Mouse (Mus musculus) kidney, postnatal 4 days (tissue): ENCODE measurements around the gene Hao1.

ENCODE experiments used
- DNase-seq, 2 experiments: peaks; one replicate each; pipeline ENCODE4 v3.0.0; 2021; ENCODE audit warnings: mixed read lengths in 2 of 2

The Hao1 gene

GRCm38 (mm10) chr2:134554221-134554727 is at the start of gene Hao1:
TSS of gene Hao1 (minus strand) at chr2:134554368.
- no peak for DNase-seq

DNA sequence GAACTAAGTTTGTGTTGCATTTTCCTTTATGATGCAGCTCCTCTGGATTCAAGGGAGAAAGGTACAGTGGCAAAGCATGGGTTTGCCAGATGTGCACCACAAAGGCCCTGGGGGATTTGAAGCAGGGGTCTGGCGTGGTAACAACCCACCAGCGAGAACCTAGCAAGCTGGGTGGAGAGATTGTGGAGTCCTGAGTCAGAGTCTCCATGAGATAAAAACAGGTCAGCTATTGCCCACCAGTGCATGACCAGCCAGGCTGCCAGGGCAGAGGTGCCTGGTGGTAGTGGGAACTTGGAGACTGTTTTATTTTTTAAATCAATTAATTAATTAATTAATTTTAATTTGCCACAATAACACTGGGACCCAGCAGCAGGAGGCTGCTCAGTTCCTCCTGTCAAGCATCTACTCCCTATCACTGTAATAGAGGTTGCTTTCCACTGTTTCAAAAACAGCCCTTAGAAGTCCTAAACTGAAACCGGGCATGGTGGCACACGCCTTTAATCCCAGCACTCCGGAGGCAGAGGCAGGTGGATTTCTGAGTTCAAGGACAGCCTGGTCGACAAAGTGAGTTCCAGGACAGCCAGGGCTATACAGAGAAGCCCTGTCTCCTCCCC is 37.0 kb upstream of the Hao1 start:
- DNase-seq, result no peak

DNA sequence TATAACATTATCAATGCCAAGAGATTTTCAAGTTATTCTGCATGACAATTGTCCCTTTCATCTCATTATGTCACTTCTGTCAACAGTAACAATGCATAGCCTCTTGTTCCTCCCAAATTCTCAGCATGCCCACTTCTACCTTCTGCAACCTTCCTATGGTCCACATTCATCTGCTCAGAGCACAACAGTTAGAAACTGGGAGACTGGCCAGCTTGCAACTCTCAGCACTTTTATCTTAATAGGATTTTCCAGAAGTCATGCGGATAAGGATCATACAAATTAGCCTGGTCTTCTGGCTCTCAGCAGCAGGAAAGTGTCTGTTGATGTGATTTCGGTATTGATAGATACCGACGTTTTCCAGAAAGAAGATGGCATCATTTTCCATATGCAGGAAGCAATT is 31.1 kb upstream of the Hao1 start:
- no peak for DNase-seq

GRCm38 (mm10) chr2:134559422-134559821 is 5.3 kb upstream of the Hao1 start:
- no peak for DNase-seq

- no peak for DNase-seq
Observed at GRCm38 (mm10) chr2:134552358-134552757, 1.8 kb downstream of the Hao1 start.

- peak; percentile 77 to 80 for DNase-seq
Observed at GRCm38 (mm10) chr2:134549770-134550169, 4.4 kb downstream of the Hao1 start.

DNA sequence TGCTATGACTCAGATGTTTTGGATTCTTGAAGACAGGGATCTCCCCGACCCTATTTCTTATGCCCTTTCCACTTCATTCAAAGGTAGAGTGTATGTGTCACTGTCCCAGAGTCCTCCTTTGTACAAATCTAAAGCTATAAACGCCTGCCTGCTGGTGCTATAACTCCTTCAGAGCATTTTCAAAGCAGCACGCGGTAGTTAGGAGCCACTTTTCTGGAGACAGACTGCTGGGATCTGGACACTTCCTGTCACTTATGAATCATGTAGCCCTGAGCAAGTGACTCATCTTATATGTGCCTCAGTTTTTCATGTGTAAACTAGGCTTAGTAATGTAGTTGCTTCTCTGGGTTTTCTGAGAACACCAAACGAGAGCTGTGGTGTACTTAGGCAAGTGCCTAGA is 9.1 kb downstream of the Hao1 start:
- DNase-seq, result no peak

- DNase-seq, result no peak
Observed at GRCm38 (mm10) chr2:134544321-134545065, 9.7 kb downstream of the Hao1 start.

GRCm38 (mm10) chr2:134543501-134543900 is 10.7 kb downstream of the Hao1 start:
- DNase-seq, result no peak

- no peak for DNase-seq
Observed at GRCm38 (mm10) chr2:134541019-134541418, 13.1 kb downstream of the Hao1 start.

DNA sequence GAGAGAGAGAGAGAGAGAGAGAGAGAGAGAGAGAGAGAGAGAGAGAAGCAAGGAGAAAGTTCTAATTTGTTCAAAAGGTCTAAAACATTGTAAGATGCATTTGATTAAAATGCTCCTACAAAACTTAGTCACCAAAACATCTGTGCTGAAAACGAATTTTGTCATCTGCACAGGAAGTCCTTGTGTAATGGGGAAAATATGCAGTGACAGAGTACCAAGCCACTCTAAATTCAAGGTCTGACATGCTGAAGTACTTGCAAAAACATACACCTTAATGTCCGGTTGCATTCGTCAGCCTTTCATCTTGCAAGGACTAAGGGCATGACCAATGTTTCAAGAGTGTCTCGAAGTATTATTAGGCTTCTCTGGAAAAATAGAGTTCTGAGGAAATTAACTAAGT is 15.7 kb downstream of the Hao1 start:
- DNase-seq, result no peak

DNA sequence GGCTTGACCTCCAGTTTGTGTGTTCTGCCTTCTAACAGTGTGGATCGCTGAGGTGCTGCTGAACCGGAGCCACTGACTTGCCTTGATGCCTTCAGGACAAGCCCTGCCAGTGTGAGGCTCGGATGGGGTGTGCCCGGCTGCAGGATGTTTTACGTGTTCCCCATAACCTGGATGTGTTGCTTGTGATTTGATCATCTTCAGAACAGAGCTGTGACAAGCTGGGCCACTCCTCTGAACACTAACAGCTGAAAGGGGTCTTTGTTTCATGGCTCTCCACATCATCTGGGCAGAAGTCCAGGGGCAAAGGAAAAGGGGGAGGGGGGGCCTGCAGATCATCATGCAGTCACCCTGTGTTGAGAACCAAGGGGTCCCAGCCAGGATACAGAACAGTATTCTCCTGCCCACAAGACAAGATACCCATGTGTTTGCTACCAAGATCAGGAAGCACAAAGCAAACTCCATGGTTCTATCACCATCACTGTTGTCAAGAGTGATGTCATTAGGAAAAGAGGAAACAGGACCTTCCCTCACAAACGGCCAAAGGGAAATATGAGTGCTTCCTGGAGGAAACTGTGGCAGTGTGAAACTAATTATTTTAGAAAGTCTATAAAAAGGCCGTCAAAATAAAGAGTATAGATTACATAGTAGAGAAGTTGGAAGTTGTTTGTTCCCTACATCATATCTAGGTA is 25.9 kb downstream of the Hao1 start:
- peak; percentile 9 to 15 for DNase-seq

DNA sequence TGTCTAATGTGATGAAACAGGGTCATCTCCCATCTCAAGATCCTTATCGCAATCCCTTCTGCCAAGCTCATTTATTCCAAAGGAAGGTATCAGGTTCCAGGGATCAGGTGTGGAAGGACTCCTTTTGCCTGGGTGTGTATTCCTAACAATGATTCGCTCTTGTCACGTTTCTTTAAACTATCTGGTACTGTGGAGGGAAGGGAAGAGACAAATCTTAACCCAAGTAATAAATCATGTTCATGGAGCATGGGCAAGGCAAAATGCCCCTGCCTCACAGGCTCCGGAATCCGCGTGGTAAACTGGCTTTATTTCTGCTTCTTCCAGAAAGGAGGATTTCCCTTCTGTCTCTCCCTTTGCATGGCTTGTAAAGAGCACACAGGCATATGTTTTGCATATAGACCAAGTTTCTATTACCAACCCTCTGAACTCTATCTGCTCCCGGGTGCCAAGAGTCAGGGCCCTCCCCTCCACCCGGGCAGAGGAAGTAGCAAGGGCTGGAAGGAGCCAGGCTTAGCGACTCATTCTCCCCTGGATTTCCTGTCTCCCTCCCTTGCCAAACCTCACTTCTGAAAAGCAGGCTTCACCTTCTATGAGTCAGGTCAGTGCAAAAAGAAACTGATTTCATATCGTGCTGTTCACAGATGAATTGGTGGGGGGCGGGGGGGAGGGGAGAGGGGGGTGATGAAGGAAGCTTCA is 26.6 kb downstream of the Hao1 start:
- DNase-seq, result peak; percentile 34 to 50

GRCm38 (mm10) chr2:134518042-134518441 is 36.1 kb downstream of the Hao1 start:
- DNase-seq, result no peak

DNA sequence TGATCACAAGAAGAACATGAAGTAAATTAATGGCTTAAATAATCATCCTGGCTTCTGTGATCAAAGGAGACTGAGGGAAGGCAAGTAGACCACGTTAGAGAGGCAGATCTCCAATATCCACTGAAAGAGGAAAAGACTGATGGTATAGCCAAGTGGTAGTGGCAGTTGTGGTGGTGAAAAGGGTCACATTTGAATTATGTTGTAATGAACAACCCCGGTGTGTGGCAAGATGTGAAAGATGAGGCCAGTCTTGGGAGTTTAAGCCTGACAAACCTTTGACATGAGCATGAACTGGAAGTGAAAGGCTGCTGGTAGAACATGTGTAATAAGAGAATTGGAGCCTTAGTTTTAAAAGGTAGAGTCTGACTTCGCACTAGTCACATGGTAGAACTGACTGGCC is 54.4 kb downstream of the Hao1 start:
- no peak for DNase-seq

- no peak for DNase-seq
Observed at GRCm38 (mm10) chr2:134498450-134498849, 55.7 kb downstream of the Hao1 start.

- no peak for DNase-seq
Observed at GRCm38 (mm10) chr2:134488671-134489070, 65.5 kb downstream of the Hao1 start.

DNA sequence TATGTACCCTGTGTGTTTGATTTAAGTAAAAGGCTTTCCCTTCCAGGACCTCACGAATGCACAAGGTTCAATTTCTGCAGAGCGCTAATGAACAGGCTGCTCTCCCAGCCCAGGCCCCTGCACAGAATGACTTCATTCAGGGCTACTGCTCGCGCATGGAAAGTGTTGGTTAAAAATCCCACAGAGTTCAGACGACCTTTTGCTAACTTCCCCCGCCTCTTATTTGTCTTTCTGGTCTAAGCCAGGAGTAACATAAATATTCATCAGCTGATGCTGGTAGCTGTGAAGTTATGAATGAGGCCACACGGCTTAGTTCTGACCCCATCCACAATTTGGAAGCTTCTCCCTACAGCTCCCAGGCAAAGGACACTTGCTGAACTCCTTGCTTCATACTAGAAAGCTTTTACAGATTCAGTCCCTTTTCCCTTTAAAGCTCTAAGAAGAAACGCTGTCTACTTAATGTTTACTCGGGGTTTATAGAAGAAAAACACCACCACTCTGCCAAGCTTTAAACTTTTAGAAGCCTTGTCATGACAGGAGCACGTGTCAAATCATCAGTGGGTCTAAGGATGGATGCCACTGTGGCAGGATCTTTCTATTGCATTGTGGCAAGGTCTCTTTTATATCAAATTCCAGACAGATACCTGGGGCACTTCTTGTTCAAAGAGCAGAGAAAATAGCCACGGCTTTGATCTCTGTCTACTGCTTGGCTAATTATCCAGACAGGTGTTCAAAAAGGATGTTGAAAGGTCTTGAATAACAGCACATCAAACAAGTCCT is 67.9 kb downstream of the Hao1 start:
- DNase-seq, result peak; percentile 5 to 16

DNA sequence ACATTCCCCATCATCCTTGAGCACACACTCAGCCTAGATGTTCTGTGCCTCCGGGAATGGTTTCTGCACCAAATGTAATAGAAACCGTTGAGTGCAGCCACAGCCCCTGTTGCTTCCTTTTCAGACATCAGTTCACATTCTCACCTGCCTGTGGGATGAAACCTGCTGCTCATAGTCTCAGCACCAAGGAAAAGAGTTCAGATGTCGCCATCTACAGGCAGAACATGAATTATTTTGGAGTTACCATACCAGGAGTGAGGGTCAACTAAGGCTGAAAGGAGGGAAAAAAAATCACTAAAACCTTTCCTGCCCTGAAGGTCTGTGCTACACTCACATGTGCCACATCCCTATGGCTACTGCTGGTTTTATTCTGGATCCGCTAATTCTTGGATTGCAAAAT is 71.5 kb downstream of the Hao1 start:
- no peak for DNase-seq

DNA sequence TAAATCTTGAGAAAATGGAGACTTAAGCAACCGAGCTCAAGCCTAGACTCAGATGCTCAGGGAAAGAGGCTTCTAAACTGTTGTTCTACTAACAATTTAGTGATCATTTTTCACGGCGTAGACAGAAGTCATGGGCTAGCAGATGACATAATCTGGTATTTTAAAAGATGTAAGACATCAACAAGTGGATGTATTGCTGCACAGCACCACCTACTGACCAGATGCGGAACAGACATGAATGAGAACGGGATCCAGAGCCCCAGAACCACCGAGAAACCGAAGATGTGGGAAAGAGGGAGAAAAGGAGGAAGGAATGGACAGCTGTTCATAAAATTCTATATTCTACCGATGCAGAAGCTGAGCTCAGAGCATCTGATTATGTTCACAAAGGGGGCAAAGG is 72.4 kb downstream of the Hao1 start:
- DNase-seq, result peak; percentile 86

GRCm38 (mm10) chr2:134481174-134481573 is 73.0 kb downstream of the Hao1 start:
- no peak for DNase-seq

- no peak for DNase-seq
Observed at GRCm38 (mm10) chr2:134465132-134465531, 89.0 kb downstream of the Hao1 start.
